Mouse (Mus musculus) cerebellum, adult 18-20 months (tissue): ENCODE data around the gene Stub1.
"Not testable (repeated sequence)": the region's sequence is repeated elsewhere in the genome, so short reads cannot be mapped to it uniquely, and the experiment has no call there.

ENCODE experiments used
- DNase-seq, 2 experiments: peaks; one replicate each; pipeline ENCODE4 v3.0.0; 2021

The Stub1 gene

DNA sequence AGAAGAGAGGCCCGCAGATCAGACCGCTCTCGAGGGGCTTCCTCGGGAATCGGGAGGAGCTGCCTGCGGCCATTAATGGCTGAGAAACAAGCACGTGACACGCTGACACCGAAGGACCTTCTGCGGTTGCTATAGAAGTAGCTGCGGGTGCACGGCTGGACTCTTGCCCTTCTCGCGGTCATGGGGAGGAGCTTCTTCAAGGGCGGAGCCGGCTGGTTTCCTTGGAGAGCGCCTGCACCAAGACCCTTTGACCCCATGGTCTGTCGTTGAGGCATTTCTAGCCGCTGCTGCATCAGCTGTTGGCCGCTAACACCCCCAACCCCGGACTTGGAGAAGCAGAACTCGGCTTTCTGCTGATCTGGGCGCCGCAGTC lies at the start of gene Stub1:
TSS of gene Stub1 (minus strand) at position 114 of the 373 bp plus-strand sequence.
- peak; percentile 85 to 90 for DNase-seq

DNA sequence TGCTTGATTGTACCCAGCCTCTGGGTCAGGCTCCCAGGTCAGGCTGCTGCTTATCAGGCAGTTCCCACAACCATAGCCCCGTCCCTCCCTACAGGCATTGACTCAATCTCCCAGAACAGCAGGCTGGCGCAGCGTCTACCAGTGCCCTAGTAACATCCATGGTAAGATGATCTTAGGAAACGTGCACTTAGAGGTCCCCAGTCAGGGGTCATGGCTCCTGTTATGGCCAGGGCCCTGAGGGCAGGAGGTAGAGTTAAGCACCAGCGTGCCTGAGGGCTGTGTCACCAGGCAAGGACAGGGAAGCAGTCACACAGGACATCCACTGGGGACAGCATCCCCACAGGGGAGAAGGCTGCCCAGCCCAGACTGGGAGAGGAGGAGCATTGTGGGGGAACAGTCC lies 49.1 kb upstream of the Stub1 start:
- DNase-seq = no peak

DNA sequence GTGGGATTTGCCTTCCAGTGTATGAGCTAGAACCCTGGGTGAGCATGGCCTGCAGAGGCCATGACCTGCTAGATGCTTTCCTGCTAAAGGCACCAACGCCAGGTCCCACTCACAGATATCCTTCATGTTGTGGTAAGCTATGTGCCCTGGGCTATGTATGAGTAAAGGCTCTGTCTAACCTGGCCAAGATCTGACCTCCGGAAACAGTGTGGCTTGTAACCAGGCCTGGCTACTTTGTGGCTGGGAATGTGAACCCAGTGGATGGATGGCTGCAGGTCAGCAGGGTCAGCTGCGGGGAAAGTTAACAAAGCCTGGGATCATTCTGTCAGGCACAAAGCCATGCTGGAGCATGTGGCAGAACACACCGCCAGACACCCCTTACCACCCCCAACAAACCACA lies 48.5 kb upstream of the Stub1 start:
- no peak for DNase-seq

DNA sequence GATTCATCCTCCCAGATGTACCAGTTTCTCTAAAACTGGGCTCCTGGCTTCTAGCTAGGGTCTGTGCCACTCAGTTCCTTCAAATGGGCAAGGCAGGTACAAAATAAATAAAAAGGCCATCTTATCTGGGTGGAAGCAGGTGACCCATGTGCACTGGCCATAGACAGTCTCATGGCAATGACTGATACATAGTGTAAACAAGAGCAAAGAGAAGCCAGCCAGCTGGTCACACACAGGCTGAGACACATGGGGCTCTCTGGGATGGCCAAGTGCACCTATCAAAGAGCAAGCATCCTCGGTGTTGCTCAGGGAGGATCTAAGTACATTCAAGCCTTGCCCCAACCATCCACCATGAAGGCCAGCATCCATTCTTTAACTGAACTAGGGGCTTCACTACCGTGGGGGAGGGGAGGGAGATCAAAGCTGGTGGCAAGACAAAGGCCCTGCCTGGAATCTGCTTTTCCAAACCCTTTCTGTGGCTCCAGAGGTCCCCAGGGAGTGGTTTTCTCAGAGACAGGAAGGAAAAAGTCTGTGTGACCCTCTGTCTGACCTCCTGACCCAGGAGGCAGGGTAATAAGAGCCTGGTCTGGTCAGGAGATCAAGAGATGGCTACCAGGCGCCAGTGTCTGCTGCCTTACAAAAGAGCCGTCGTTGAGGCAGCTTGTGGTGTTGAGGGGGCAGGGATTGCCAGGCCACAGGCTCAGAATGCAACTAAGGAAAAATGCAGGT lies 47.9 kb upstream of the Stub1 start:
- no peak for DNase-seq

DNA sequence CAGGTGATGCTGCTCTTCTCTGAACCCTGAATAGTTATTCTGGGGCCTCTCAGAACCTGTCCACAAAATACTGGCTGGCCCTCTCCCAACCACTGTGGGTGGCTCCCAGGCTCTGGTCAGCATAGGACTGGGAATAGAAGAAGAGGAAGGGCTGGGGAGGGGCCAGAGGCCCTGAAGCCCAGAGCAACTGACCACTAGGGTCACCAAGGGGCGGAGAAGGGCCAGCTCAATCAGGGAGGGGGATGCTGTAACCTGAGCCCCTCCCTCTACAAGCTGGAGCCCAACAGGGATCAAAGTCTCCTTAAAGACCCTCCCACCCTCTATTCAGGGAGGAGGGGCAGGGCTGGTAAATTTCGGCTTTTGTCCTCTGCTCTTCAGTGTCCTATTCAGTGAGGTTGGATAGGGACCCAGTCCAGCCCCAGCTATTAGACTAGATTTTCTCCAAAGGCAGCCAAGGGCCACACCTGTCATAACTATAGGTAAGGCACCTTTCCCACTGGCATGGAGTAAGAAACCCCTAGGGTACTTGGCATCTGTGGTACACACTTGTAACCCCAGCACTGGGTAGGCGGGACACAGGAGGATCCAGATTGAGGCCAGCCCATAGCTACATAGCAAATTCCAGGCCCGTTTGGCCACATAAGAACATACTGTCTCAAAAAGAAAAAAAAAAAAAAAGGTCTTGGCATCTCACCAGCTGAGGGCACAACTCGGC lies 47.1 kb upstream of the Stub1 start, which contains the start of gene Wfikkn1:
TSS of gene Wfikkn1 (minus strand) at position 663 of the 715 bp plus-strand sequence.
- DNase-seq = peak in 1 of 2 experiments; percentile 23

DNA sequence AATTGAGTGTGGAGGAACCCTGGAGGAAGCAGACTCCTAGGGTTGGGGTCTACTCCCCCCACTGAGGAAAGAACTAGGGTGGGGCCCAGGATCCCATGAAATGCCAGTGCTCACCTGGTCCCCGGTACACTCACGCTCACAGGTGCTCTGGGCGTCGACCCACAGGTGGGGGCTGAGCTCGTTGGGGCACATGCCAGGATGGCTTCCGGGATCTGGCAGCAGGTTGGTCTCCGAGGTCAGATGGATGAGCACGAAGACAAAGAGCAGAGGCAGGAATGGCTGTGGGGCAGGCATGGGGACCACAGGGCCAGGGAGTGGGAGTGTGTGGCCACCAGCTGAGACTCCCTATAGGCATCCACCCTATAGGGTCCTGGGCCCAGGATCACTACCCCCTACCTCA lies 46.5 kb upstream of the Stub1 start:
- DNase-seq = peak in 1 of 2 experiments; percentile 27

DNA sequence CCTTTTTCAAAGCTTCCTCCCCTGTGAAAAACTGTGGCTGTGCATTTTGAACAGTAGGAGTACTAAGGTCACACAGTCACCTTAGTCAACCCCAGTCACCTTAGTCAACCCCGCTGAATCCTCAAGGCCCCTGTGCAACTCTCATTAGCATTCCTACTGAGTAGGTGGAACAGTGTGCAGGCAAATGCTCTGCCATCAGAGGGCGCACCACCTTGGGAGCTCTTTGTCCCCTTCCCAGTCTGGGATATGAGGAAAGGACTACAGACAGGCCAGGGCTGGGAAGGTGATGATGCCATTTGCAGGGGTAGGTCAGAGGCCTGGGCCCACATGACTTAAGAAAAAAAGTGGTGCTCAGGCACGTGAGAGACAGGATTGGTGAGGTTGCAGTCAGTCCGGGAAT lies 46.1 kb upstream of the Stub1 start:
- peak in 1 of 2 experiments; percentile 42 for DNase-seq

DNA sequence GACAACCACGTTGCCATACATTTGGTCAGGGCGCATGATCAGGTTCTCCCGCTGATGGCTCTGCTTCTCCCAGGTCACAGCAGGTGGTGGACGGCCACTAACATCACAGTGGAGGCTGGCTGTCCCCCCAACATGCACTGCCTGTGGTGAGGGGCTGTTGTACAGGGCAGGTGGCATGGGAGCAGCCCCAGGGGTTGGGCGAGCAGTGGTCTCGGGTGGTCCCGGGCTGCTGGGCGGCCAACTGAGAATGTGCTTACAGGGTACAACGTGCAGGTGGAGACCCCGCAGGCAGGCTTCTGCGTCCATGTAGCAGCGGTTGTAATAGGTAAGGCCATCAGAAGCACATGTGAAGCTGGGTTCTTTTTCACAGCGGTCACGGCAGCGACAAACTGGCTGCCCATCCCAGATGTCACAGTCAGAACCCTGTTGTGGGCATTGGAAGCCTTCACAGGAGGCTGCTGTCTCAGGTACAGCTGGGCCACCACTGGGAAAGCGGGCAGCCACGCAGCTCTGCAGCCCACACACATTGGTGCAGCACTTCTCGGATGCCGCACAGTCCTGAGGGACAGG lies 45.5 kb upstream of the Stub1 start:
- DNase-seq = peak in 1 of 2 experiments; percentile 28

DNA sequence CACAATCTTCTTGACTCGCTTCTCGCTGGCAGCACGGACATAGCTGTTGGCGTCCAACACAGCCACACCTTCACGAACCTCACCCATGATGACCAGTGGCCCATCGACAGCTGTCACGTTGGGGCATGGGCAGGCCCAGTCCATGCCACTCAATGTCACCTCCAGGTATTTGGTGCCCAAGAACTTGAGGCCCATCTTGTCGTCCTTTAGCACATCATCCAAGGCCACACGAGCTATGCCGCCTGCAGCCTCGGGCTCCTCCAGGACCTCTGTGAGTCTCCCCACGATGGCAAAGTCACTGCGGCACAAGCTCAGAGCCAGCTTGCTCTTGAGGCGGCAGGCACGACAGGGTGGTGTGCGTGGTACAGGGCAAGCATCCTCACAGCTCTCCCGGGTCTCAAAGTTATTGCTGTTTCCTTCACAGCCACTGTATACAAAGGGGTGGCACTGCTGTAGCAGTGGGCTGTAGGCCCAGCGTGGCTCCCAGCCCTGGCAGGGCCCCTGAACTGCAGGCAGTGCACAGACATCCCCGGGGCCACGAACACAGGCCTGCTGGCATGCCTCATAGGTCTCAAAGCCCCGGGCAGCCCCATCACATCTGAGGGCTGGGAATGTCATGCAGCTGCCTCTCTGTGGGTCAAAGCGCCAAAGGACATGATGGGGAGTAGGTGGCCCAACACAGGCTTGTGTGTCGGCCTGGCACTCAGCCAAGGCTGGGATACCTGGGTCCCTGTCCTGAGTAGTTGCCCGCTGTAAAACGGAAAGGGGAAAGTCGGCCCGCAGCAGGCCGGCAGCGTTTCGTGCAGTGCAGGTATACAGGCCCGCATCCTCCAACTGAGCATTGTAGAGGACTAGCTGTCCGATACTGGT lies 44.8 kb upstream of the Stub1 start:
- peak; percentile 22 to 23 for DNase-seq

DNA sequence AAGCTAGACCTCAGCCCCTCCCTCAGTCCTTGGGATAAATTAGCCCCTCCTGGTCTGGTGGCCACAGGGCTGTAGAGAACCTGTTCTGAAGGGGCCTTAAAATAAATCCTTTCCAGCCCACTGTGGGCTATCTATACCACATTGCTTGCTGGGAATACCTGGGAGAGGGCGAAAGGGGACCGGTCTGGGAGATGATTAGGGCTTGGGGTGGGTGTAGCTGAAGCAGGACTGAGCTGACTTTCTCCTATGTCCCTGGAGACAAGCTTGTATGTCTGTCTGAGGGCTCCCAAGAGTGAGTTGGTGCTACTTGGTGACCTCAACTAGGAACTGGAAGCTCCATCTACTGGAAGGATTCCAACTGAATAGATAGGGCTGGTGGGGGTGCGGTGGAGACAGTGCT lies 43.8 kb upstream of the Stub1 start:
- no peak for DNase-seq

DNA sequence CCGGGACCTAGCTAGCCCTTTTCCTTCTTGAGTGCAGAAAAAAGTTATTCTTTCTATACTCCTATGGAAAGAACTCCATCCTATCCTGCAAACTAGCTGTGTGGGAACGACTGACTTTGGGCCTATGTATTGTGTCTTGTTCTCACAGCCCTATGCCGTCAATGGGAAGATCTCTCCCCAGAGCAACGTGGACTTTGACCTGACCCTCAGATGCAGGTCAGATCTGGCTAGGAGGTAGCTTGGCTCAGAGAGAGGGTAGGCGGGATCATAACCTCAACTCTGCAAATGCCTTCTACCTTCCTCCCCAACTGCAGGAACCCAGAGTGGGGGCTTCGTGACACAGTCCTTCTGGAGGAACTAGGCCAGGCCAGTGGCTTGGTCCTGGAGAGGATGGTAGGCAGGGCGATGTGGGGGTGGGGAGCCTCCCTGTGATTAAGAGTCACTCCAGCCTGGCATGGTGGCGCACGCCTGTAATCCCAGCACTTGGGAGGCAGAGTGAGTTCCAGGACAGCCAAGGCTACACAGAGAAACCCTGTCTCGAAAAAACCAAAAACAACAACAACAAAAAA lies 43.2 kb upstream of the Stub1 start:
- peak in 1 of 2 experiments; percentile 15 for DNase-seq

DNA sequence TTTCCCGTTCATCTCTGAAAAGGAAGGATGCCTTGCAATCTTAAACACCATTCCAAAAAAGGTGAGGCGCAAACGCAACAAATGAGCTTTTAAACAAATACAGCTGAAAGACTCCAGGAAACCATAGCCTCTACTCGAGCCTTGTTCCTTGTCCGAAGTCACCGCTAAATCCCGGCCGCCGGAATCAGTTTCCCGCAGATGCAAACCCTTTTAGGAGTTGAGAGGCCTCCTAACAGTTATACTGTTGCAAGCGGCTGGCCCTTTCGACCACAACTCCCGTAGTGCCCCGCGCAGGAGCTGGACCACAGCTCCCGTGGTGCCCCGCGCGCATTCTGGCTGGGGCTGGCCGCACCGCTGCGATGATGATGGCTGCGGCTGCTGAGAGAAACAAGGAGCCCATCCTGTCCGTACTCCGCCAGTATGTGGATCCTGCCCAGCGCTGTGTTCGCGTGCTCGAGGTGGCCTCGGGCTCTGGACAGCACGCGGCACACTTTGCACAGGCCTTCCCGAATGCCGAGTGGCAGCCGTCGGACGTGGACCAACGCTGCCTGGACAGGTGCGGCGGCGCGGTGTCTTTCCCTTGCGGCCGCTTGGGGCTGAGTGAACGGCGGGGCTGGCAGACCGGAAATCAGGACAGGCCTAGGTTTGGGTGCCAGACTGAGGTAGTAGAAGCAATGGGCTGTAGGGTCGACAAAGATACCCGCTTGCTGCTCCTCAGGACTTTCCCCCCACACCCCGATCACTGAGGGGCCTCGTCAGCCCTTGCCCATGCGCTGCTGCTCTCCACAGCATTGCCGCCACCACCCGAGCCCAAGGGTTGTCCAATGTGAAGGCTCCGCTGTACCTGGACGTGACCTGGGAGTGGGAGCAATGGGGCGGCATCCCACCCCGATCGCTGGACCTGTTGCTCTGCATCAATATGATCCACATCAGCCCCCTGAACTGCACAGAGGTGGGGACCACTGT lies 42.2 kb upstream of the Stub1 start:
- peak; percentile 92 to 94 for DNase-seq

DNA sequence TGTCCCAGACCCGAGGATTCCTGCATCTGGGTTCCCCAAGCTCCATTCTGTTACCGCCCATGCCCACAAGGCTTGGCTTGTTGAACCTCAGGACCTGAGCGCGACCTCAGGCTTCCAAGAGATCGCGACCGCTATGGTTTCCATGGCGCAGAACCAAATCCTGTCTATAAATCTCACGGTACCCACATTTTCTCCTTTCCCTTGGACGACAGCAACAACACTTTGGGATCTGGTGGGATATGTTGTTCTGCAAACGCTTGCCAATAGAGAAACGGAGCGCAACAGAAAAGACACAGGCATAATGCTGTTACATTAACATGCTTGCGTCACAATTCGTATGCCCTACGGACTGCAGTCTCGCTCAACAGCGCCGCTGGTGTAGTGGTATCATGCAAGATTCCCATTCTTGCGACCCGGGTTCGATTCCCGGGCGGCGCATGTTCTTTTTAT lies 41.5 kb upstream of the Stub1 start, which contains the start of gene Mettl26:
TSS of gene Mettl26 (plus strand) at position 354 of the 450 bp plus-strand sequence.
- DNase-seq = peak; percentile 90 to 94

DNA sequence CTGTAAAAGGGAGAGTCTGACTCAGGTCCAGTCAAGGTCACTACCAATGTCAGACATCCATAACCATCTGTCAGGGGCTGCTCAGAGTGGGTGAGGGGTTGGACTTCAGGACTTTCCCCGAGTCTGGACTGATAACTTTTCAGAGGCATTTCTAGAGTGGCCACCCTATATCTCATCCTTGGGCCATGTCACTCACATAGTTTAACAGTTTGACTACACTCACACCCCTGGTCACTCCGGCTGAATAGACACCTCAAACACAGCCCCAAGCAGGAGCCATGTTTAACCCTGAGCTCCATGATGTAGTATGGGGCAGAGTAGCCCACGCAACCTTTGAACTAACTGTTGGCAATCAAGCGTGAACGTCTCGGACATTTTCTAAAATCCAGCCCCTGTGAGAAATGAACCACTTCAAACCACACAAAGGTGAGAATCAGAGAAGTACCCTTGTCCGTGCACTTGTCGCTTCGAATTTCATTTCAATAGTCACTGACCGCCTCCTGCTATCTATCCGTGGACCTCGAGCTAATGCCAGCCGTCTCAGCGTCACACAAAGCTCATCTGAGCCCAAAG lies 41.0 kb upstream of the Stub1 start:
- DNase-seq = no peak

DNA sequence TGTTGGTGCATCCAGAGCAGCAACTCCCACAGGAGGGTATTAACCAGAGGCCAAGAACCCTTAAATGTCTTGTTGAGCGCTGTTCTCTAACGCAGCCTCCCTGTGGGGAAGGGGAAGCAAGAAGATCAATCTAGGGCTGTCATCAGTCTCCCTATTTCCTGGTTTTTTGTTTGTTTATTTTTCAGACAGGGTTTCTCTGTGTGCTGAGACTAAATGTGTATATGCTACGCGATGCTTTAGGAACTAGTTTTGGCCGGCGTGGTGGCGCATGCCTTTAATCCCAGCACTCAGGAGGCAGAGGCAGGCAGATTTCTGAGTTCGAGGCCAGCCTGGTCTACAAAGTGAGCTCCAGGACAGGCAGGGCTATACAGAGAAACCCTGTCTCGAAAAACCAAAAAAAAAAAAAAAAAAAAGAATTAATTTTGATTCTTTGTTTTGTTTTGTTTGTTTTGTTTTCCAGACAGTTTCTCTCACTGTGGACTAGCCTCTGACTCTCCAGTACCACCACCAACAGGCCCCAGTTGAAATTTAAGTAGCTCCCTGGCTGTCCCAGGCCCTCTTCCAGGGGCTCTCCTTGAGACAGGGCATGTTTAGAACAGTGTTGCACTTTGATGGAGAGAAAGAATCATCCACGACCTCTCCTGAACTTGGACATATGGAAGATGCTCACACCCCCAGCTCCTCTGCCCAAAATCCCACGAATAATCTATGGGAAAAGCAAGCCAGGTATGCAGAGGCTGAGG lies 40.4 kb upstream of the Stub1 start:
- no peak for DNase-seq

DNA sequence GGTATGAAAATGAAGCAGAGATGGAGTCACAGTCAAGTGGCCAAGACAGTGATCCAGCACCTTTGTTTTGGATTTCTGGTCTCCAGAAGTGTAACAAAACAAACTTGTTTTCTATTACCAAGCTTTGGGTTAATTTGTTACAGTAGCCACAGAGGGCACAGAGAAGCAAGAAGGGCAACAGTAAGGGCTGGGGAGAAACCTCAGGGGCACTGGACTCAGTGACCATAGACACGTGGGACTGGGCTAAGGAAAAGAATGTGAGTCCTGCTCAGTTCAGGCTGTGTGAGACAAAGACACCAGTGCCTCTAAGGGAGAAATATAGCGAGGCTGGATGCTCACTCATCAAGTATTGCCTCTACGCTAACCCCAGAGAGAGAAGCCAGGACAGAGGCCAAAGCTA lies 39.5 kb upstream of the Stub1 start:
- no peak for DNase-seq

DNA sequence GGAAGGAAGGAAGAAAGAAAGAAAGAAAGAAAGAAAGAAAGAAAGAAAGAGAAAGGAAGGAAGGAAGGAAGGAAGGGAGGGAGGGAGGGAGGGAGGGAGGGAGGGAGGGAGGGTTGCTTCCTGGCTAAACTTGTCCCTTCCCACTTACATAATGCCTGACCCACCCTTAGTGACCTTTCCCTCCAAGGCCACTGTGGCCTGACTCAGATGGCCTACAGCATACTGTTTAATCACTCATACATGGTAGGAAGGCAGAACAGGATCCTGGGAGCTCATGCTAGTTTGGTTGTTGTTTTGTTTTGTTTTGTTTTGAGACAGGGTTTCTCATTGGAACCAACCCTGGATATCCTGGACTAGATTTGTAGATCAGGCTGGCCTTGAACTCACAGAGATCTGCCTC lies 38.4 kb upstream of the Stub1 start:
- not testable (repeated sequence) for DNase-seq

DNA sequence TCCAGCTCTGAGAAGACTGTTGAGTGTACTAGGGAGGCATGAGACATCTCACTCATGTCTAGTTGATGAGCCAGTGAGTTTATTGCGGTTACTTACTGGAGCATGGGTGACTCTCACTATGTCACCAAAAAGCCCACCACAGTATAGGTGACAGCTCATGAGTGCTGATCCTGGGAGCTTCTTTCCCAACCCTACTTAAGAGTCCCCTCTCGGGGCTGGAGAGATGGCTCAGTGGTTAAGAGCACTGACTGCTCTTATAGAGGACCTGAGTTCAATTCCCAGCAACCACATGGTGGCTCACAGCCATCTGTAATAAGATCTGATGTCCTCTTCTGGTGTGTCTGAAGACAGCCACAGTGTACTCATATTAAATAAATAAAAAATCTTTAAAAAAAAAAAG lies 36.8 kb upstream of the Stub1 start:
- DNase-seq = no peak

DNA sequence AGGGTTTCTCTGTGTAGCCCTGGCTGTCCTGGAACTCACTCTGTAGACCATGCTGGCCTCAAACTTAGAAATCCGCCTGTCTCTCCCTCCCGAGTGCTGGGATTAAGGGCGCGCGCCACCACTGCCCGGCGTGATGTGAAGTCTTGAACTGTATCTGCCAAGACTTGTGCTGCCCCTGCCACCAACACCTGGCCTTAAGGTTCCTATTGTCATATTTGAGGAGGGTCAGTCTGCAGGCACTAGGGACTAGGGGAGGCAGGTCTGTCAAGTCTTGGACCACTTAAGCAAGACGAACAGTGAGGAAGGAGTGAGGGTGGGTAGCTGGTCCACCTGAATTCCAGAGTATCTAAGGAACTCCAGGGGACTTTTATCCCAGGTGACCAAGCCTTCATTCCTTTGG lies 36.3 kb upstream of the Stub1 start:
- no peak for DNase-seq

DNA sequence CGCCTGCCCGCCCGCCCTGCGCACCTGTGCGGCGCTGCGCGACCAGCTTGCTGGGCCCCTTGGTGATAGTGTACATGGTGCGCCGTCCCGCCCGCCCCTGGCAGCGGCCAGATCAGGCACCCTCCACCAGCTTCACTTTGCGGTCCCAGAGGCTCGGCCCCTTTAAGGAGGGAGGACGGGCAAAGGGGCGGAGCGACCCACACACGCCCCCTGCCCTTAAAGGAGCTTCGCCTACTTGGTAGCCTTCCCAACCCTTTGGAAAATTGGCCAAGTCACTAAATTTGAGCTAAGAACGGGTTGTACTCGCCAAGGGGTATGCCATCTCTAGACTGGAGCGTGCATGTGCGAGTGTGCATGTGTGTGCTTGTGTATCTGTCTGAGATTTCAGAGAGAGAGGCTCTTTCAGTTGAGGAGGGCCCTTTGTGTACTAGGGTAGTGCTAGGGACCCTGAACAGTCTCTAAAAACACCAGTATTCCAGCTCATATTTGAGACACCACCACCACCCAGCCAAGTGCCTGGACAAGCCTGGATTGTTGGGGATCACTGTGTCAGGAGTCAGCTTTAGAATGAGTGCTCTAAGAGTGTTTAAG lies 35.5 kb upstream of the Stub1 start, which contains the start of gene Mcrip2:
TSS of gene Mcrip2 (minus strand) at position 164 of the 591 bp plus-strand sequence.
- peak; percentile 82 to 84 for DNase-seq
